Mouse (Mus musculus) limb, embryonic 13.5 days (tissue): ENCODE data around the gene Ric3. TPM values are rescaled to one million over a fixed set of nuclear protein-coding genes. Genes with fewer than 3 reads are reported as not detected.

Source experiments
- ATAC-seq: fragments of 200-750 bp; cut with Nextera tagmentation; 2 replicates; pipeline ENCODE4 v1.8.0; 2017; ENCODE audit warnings: low read depth, moderate number of reproducible peaks, moderate TSS enrichment; ENCODE audit not compliant: low FRiP score
- H3K27ac ChIP-seq: fragments of 300-500 bp; sonication (generic); 2 replicates; pipeline ENCODE4 v1.5.1; 2015; ENCODE audit warnings: inconsistent platforms, mild to moderate bottlenecking, moderate library complexity
- H3K27me3 ChIP-seq: fragments of 300-500 bp; sonication (generic); 2 replicates; pipeline ENCODE4 v1.6.1; 2015; ENCODE audit warnings: mild to moderate bottlenecking, inconsistent platforms
- H3K36me3 ChIP-seq: fragments of 300-500 bp; sonication (generic); 2 replicates; pipeline ENCODE4 v1.6.1; 2015; ENCODE audit warnings: inconsistent platforms, mild to moderate bottlenecking, moderate library complexity
- H3K4me1 ChIP-seq: fragments of 300-500 bp; sonication (generic); 2 replicates; pipeline ENCODE4 v1.6.1; 2015; ENCODE audit warnings: inconsistent platforms
- H3K4me2 ChIP-seq: fragments of 300-500 bp; sonication (generic); replicated peaks from 2 replicates; pipeline ENCODE4 v1.6.1; 2015; ENCODE audit warnings: inconsistent platforms, mild to moderate bottlenecking, moderate library complexity
- H3K4me3 ChIP-seq: fragments of 300-500 bp; sonication (generic); 2 replicates; pipeline ENCODE4 v1.5.1; 2015; ENCODE audit warnings: moderate library complexity, mild to moderate bottlenecking, inconsistent platforms
- H3K9ac ChIP-seq: fragments of 300-500 bp; sonication (generic); 2 replicates; pipeline ENCODE4 v1.6.1; 2015; ENCODE audit warnings: mild to moderate bottlenecking, inconsistent platforms
- H3K9me3 ChIP-seq: fragments of 300-500 bp; sonication (generic); 2 replicates; pipeline ENCODE4 v1.6.1; 2016; ENCODE audit warnings: inconsistent platforms
- WGBS: fragments of 180-500 bp; shearing (Covaris S2); methylation state at CpG from one replicate; pipeline ENCODE4 v1.1.7; 2015; 5-methylcytosine and 5-hydroxymethylcytosine counted together
- polyA plus RNA-seq: library from polyadenylated mRNA; unstranded; fragments of >200 nt; fragmentation: Nextera tagmentation; extraction: Ambion mirVana; gene quantifications from 2 replicates; pipeline ENCODE4 v1.2.1, GENCODE M21; 2015

Ric3 gene
- polyA plus RNA-seq, 1 experiment from 2014 or later = 4.3 TPM

DNA sequence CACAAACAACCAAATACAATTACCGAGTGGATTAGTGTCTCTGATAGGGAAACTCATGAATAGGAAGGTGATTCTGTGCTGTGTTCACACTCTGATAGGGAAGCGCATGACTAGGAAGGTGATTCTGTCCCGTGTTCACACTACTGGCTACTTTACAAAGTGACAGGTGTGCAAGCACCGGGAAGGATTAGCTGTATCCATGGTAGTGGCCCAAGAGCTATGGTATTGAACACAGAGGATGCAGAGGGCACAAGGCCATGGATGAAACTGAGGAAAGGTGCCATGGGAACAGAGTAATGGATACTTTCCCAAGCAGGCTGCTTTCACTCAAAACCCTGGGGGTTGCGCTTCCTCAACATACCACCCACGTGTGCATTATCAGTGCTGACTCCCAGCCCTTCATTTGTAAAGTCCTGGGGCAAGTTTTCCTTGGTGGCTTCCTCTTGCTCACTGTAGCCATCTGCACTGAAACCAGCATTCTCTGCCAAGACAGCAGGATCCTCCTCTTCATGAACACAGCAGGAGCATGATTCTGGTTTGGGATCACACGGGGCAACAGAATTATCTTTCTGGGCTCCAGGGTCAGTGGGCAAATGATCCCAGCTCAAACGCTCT lies 44.9 kb downstream of the Ric3 start:
- Histone ChIP-seq H3K27ac (no peak overlapping the region), H3K36me3 (no peaks in the 10 kb centered on the region), H3K9ac (no peak overlapping the region), H3K9me3 (no peaks in the 10 kb centered on the region), H3K4me3 (no peak overlapping the region), H3K27me3 (no peaks in the 10 kb centered on the region), H3K4me2 (no peak overlapping the region), H3K4me1 (no peaks in the 10 kb centered on the region)
- 86% methylated on average over 8 of the region's 8 CpGs for WGBS
- ATAC-seq = no peak

DNA sequence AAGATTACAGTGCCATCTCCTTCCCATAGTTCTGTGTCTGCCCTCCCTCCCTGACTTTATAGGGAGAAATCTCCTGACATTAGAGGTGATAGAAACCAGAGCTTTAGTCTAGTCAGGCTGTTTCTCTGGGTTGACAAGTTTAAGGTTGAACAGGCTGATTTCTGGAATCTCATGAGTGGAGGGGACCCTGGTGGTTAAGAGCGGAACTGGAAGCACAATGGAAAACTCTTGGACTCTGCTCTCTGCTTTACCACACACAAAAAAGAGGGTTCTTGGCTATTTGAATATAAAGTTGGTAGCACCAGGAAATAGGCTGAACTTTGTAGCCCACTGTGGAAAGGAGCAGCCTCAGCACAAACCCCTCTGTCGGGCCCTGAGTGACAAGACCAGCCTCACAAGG lies 51.1 kb downstream of the Ric3 start:
- Histone ChIP-seq H3K9ac (no peak overlapping the region), H3K36me3 (no peaks in the 10 kb centered on the region), H3K4me1 (no peaks in the 10 kb centered on the region), H3K27ac (no peak overlapping the region), H3K9me3 (no peaks in the 10 kb centered on the region), H3K27me3 (no peaks in the 10 kb centered on the region), H3K4me2 (no peak overlapping the region), H3K4me3 (no peak overlapping the region)
- 81% methylated on average over 2 of the region's 2 CpGs for WGBS
- no peak for ATAC-seq

DNA sequence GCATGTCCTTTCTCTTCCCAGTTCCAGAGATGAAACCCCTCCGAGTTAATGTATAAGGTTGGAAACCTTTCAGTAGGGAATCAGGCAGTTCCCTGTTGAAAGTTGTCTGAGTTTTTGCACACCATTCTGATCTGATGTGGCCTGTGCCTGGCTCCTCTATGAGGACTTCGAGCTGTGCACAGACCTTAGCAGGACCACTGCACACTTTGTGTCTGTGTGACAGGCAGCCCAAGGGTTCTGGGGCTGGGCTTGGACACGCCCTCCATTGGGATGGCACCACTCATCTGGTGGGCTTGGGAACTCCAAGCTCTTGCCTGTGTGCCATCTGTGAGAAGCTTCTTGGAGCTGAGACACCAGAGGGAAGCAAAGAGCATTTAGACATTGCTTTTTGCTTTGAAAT lies 51.8 kb downstream of the Ric3 start:
- WGBS = 80% methylated on average over 3 of the region's 3 CpGs
- H3K9me3 ChIP-seq = no peaks in the 10 kb centered on the region
- no peak for ATAC-seq

DNA sequence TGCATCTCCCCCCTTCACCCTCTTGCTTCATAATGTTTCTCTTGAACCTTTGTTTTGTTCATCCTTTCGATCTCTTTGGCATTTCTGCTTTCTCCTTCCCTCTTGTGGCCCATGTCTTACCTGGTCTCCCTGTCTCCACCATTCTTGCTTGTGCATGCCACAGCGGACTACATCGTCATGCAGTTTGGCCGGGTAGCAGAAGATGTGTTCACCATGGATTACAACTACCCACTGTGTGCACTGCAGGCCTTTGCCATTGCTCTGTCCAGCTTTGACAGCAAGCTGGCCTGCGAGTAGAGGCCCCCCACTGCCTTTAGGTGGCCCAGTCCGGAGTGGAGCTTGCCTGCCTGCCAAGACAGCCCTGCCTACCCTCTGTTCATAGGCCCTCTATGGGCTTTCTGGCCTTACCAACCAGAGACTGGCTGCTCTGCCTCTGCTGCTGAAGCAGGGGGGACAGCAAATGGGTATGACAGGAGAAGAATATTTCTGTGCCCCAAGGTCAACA lies 53.1 kb downstream of the Ric3 start:
- H3K27me3 ChIP-seq = no peaks in the 10 kb centered on the region
- no peak overlapping the region for H3K4me3 ChIP-seq
- peaks cover 12% of the 10 kb centered on the region; the same call in 1 of the 2 replicates for H3K36me3 ChIP-seq
- H3K4me2 ChIP-seq = no peak overlapping the region
- no peaks in the 10 kb centered on the region for H3K9me3 ChIP-seq
- H3K9ac ChIP-seq = no peak overlapping the region
- no peaks in the 10 kb centered on the region for H3K4me1 ChIP-seq
- WGBS = 89% methylated on average over 6 of the region's 6 CpGs
- no peak for ATAC-seq
- no peak overlapping the region for H3K27ac ChIP-seq

More for the DNA sequence above, 51.8 kb downstream of the Ric3 start:
- Histone ChIP-seq H3K27me3 (no peaks in the 10 kb centered on the region), H3K4me1 (no peaks in the 10 kb centered on the region), H3K4me3 (no peak overlapping the region), H3K27ac (no peak overlapping the region), H3K4me2 (no peak overlapping the region), H3K9ac (no peak overlapping the region), H3K36me3 (peaks cover 5% of the 10 kb centered on the region; the same call in 1 of the 2 replicates)

DNA sequence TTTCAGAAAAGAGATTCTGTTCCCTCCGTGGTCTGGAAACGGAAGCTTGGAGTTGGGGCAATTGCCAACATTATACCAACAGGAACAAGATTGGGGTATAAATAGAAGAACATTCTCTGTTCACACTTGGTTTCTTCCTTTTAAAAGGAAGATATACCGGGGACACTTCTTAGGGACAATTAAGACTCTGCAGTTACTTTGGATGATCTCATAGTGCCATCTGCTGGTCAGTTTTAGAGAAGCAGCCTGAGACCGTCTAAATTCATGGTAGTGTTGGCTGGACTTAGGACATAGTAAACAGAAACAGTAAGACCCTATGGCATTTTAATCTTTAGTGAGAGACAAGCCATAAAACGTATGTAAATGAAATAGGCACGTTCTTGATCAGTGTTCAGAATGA lies 54.9 kb downstream of the Ric3 start:
- no peaks in the 10 kb centered on the region for H3K9me3 ChIP-seq
- H3K4me3 ChIP-seq = no peak overlapping the region
- H3K27me3 ChIP-seq = no peaks in the 10 kb centered on the region
- no peak overlapping the region for H3K27ac ChIP-seq
- peaks cover 12% of the 10 kb centered on the region; the same call in 1 of the 2 replicates for H3K36me3 ChIP-seq
- no peak overlapping the region for H3K4me2 ChIP-seq
- no peak overlapping the region for H3K9ac ChIP-seq
- no peaks in the 10 kb centered on the region for H3K4me1 ChIP-seq
- WGBS = 31% methylated on average over 6 of the region's 6 CpGs
- no peak for ATAC-seq

DNA sequence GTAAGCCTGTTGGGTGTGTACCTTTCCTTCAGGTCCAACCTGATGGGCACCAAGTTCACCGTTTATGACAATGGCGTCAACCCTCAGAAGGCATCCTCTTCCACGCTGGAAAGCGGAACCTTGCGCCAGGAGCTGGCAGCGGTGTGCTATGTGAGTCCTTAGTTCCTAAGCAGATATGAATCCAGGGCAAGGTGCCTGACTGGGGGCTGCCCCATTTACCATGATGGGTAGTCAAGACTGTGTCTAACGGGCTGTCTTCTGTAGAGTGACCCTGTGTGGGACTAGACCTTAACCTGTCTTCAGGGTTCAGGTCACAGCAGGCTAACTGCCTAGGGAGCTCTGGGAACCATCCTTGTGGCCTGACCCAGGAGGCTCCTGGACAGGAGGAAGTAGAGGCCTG lies 55.4 kb downstream of the Ric3 start:
- Histone ChIP-seq H3K27ac (no peak overlapping the region), H3K4me1 (no peaks in the 10 kb centered on the region), H3K36me3 (peaks cover 12% of the 10 kb centered on the region; the same call in 1 of the 2 replicates), H3K9me3 (no peaks in the 10 kb centered on the region), H3K9ac (no peak overlapping the region), H3K4me2 (no peak overlapping the region), H3K27me3 (no peaks in the 10 kb centered on the region), H3K4me3 (no peak overlapping the region)
- ATAC-seq = no peak
- 94% methylated on average over 7 of the region's 7 CpGs for WGBS

DNA sequence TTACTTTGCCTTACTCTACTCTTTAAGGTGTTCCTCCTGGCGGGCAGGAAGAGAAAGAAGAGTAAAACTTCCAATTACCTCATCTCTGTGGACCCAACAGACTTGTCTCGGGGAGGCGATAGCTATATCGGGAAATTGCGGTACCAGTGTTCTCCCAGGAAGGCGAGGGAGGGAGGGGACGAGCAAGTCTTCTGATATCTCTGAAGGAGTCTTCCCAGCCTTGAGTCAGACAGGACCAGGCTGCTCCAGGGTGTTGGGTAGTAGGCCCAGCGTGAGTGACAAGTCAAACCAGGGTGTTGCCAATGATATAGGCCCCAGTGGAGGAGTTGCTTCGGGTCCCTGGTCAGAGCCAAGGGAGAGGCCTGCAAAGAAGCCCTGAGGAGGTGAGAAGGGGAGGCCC lies 56.2 kb downstream of the Ric3 start:
- no peaks in the 10 kb centered on the region for H3K9me3 ChIP-seq
- no peak overlapping the region for H3K4me2 ChIP-seq
- H3K27ac ChIP-seq = no peak overlapping the region
- no peak overlapping the region for H3K9ac ChIP-seq
- ATAC-seq = no peak
- H3K27me3 ChIP-seq = no peaks in the 10 kb centered on the region
- WGBS = 93% methylated on average over 9 of the region's 9 CpGs
- H3K4me1 ChIP-seq = no peaks in the 10 kb centered on the region
- peaks cover 12% of the 10 kb centered on the region; the same call in 1 of the 2 replicates for H3K36me3 ChIP-seq
- H3K4me3 ChIP-seq = no peak overlapping the region

DNA sequence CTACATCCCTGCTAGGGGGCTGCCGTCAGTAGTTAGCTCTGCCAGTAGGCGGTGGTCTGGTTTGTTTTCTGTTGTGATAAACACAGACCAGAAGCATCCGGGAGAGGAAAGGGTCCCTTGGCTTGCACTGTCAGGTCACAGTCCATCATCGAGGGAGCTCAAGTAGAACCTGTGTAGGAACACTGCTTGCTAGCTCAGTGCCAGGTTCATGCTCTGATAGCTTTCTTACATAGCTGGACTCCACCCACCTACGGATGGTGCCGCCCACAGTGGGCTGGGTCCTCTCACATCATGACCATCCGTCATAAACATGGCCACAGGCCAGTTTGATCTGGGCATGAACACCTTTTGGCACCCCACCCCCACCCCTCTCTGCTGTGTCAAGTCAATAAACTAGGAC lies 57.4 kb downstream of the Ric3 start:
- Histone ChIP-seq H3K9ac (no peak overlapping the region), H3K4me2 (no peak overlapping the region), H3K9me3 (no peaks in the 10 kb centered on the region), H3K4me1 (no peaks in the 10 kb centered on the region), H3K27me3 (no peaks in the 10 kb centered on the region), H3K4me3 (no peak overlapping the region), H3K27ac (no peak overlapping the region), H3K36me3 (peaks cover 12% of the 10 kb centered on the region; the same call in 1 of the 2 replicates)
- 83% methylated on average over 7 of the region's 7 CpGs for whole genome bisulfite sequencing
- ATAC-seq = no peak

DNA sequence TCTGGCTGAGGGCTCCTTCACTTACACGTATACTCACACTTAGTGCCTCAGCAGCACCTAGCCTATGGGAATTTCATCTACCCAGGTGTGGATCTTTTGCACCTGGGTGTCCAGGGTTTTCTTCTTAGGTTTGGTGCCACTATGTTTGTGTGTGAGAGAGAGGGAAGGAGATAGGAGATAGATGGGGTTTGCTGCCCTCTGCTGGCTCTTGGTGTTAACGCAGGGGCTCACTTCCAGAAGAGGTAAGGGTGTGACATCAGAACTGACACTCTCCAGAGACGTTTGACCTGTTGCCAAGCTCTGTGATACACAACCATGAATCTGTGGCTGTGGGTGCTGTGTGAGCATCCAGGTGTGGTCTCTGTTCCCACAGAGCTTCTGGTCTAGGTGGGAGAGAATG lies 61.7 kb downstream of the Ric3 start:
- Histone ChIP-seq H3K27me3 (no peaks in the 10 kb centered on the region), H3K4me2 (no peak overlapping the region), H3K27ac (no peak overlapping the region), H3K36me3 (peaks cover 8% of the 10 kb centered on the region; the same call in 1 of the 2 replicates), H3K4me3 (no peak overlapping the region), H3K4me1 (no peaks in the 10 kb centered on the region), H3K9ac (no peak overlapping the region), H3K9me3 (no peaks in the 10 kb centered on the region)
- ATAC-seq = peak; percentile 58
- 13% methylated on average over 3 of the region's 3 CpGs for WGBS

DNA sequence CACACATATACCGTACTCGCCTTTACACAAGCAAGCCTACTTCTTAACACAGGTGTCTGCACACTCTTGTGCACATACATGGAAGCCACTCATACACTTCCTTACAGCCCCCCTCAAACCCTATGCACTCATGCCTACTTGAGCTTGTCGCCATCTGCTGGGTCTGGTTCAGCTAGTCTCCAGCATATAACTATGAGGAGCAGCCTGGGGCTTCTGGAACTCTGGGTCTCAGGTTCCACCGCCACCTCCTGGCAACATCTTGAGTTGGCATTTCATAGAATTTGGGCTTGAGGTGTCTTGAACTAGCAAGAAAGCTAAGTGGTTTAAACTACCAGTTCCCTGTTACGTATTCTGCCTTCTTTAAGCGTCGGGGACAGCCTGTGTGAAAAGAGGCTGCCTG lies 63.9 kb downstream of the Ric3 start:
- no peak for ATAC-seq
- Histone ChIP-seq H3K4me1 (no peaks in the 10 kb centered on the region), H3K9me3 (no peaks in the 10 kb centered on the region), H3K4me2 (no peak overlapping the region), H3K36me3 (no peaks in the 10 kb centered on the region), H3K27me3 (no peaks in the 10 kb centered on the region), H3K4me3 (no peak overlapping the region), H3K27ac (no peak overlapping the region), H3K9ac (no peak overlapping the region)
- 90% methylated on average over 7 of the region's 7 CpGs for WGBS

DNA sequence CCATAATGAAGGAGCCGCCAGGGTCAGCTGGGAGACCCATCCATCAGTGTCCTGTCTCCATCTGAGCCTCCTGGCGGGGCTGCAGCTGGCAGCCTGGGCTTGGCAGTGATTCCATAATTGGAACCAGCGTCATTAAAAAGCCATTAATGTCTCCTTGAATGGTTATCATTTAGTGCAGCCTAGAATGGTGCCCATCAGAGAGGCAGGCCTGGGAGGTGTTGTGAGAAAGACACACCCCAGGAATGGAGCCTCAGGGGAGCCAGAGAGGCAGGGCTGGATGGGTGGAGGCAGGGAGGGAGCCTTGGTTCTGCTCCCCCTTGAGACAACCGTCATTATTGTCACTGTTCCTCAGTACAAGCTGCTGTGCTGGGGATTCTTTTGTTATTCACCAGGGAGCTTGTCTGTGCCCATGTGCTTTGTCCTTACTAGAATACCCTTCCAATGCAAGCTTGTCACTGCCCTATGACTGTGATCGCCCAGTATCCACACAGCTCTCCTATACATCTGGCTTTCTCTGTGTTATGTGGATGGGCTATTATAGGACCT lies 66.7 kb downstream of the Ric3 start:
- no peak for ATAC-seq
- Histone ChIP-seq H3K27me3 (peaks cover 16% of the 10 kb centered on the region), H3K4me2 (no peak overlapping the region), H3K27ac (no peak overlapping the region), H3K4me3 (no peak overlapping the region), H3K9ac (no peak overlapping the region), H3K9me3 (no peaks in the 10 kb centered on the region), H3K36me3 (no peaks in the 10 kb centered on the region), H3K4me1 (peaks cover 4% of the 10 kb centered on the region; the same call in 1 of the 2 replicates)
- WGBS = 19% methylated on average over 5 of the region's 5 CpGs

DNA sequence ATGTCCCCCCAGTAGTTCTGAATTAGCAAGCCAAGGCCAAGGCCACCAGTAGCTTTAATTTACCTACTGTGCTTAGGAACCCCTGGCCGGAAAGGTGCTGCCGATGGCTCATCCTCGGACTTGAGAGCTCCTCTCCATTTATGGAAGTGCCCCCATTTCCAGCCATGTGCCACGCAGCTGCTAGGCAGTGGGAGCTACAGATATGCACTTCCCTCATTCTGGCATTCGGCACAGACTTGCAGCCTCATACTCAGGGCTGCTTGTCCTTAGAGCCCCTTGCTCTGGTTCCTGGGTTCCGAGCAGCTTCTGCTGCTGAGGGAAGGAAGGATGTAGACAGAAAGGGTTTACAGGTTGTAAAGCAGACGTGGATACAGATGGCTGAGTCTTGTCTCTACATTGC lies 68.3 kb downstream of the Ric3 start:
- H3K9ac ChIP-seq = no peak overlapping the region
- H3K27me3 ChIP-seq = peaks cover 32% of the 10 kb centered on the region
- 75% methylated on average over 7 of the region's 7 CpGs for WGBS
- no peak for ATAC-seq
- no peak overlapping the region for H3K27ac ChIP-seq
- H3K4me1 ChIP-seq = peaks cover 9% of the 10 kb centered on the region; the same call in 1 of the 2 replicates
- H3K9me3 ChIP-seq = no peaks in the 10 kb centered on the region
- H3K4me3 ChIP-seq = no peak overlapping the region
- no peaks in the 10 kb centered on the region for H3K36me3 ChIP-seq
- H3K4me2 ChIP-seq = no peak overlapping the region
